Mouse (Mus musculus) kidney, postnatal 10 days (tissue): ENCODE data around the gene Mrps30.
"Not testable (repeated sequence)": the region's sequence is repeated elsewhere in the genome, so short reads cannot be mapped to it uniquely, and the experiment has no call there.

ENCODE experiments used
- DNase-seq: peaks from one replicate; pipeline ENCODE4 v3.0.0; 2021; ENCODE audit warnings: mixed read lengths

Mrps30 gene

GRCm38 (mm10) chr13:118386511-118387447 lies at the start of gene Mrps30, which contains the start of gene B430218F22Rik:
Gene Mrps30, minus strand, starts transcription at chr13:118387252.
Gene B430218F22Rik, plus strand, starts transcription at chr13:118386630.
- peak; percentile 97 for DNase-seq

GRCm38 (mm10) chr13:118420847-118421246 lies 33.8 kb upstream of the Mrps30 start:
- no peak for DNase-seq

- no peak for DNase-seq
These were observed 33.4 kb upstream of the Mrps30 start for GRCm38 (mm10) chr13:118420408-118420807.

GRCm38 (mm10) chr13:118418163-118418562 lies 31.1 kb upstream of the Mrps30 start:
- DNase-seq: no peak

- DNase-seq: no peak
These were observed 24.4 kb upstream of the Mrps30 start for GRCm38 (mm10) chr13:118411297-118411992.

GRCm38 (mm10) chr13:118403544-118403943 lies 16.5 kb upstream of the Mrps30 start:
- no peak for DNase-seq

GRCm38 (mm10) chr13:118400340-118400739 lies 13.3 kb upstream of the Mrps30 start:
- DNase-seq: no peak

GRCm38 (mm10) chr13:118395803-118396202 lies 8.8 kb upstream of the Mrps30 start:
- no peak for DNase-seq

GRCm38 (mm10) chr13:118387448-118387801 lies 373 bp upstream of the Mrps30 start:
- not testable (repeated sequence) for DNase-seq

GRCm38 (mm10) chr13:118380381-118380780 lies 6.7 kb downstream of the Mrps30 start:
- peak; percentile 25 for DNase-seq

GRCm38 (mm10) chr13:118379155-118379554 lies 7.9 kb downstream of the Mrps30 start:
- peak; percentile 76 for DNase-seq

- DNase-seq: no peak
These were observed 14.2 kb downstream of the Mrps30 start for GRCm38 (mm10) chr13:118372871-118373270.

GRCm38 (mm10) chr13:118365774-118366173 lies 21.3 kb downstream of the Mrps30 start:
- no peak for DNase-seq

- no peak for DNase-seq
These were observed 23.7 kb downstream of the Mrps30 start for GRCm38 (mm10) chr13:118363342-118363741.

- DNase-seq: no peak
These were observed 36.2 kb downstream of the Mrps30 start for GRCm38 (mm10) chr13:118350870-118351269.

- no peak for DNase-seq
These were observed 36.8 kb downstream of the Mrps30 start for GRCm38 (mm10) chr13:118350257-118350656.
